Mouse (Mus musculus) hindbrain, embryonic 12.5 days (tissue): Measurements from ENCODE around the gene Rgs3. TPM values are rescaled to one million over a fixed set of nuclear protein-coding genes. Genes with fewer than 3 reads are reported as not detected.

Experiments
- ATAC-seq: fragments of 200-750 bp; cut with Nextera tagmentation; 2 replicates; pipeline ENCODE4 v1.8.0; 2017; ENCODE audit warnings: moderate TSS enrichment; ENCODE audit not compliant: low FRiP score
- H3K27ac ChIP-seq: fragments of 300-500 bp; sonication (generic); 2 replicates; pipeline ENCODE4 v1.5.1; 2016; ENCODE audit warnings: mild to moderate bottlenecking
- H3K27me3 ChIP-seq: fragments of 300-500 bp; sonication (generic); 2 replicates; pipeline ENCODE4 v1.6.1; 2016; ENCODE audit warnings: mild to moderate bottlenecking
- H3K36me3 ChIP-seq: fragments of 300-500 bp; sonication (generic); 2 replicates; pipeline ENCODE4 v1.6.1; 2016; ENCODE audit warnings: mild to moderate bottlenecking
- H3K4me1 ChIP-seq: fragments of 300-500 bp; sonication (generic); 2 replicates; pipeline ENCODE4 v1.6.1; 2016
- H3K4me2 ChIP-seq: fragments of 300-500 bp; sonication (generic); replicated peaks from 2 replicates; pipeline ENCODE4 v1.6.1; 2016; ENCODE audit warnings: mild to moderate bottlenecking
- H3K4me3 ChIP-seq: fragments of 300-500 bp; sonication (generic); 2 replicates; pipeline ENCODE4 v1.5.1; 2016; ENCODE audit warnings: mild to moderate bottlenecking
- H3K9ac ChIP-seq: fragments of 300-500 bp; sonication (generic); 2 replicates; pipeline ENCODE4 v1.6.1; 2016; ENCODE audit warnings: mild to moderate bottlenecking, moderate library complexity
- H3K9me3 ChIP-seq: fragments of 300-500 bp; sonication (generic); replicated peaks from 2 replicates; pipeline ENCODE4 v1.6.1; 2016; ENCODE audit warnings: mild to moderate bottlenecking
- WGBS: fragments of 180-500 bp; shearing (Covaris S2); methylation state at CpG from one replicate; pipeline ENCODE4 v1.1.7; 2016; 5-methylcytosine and 5-hydroxymethylcytosine counted together
- polyA plus RNA-seq: library from polyadenylated mRNA; unstranded; fragments of >200 nt; fragmentation: Nextera tagmentation; extraction: Ambion mirVana; gene quantifications from 2 replicates; pipeline ENCODE4 v1.2.1, GENCODE M21; 2016

Rgs3 gene
- polyA plus RNA-seq, 1 experiment from 2014 or later = 71.6 TPM

- H3K9me3 ChIP-seq = no peaks in the 10 kb centered on the region
- 89% methylated on average over 4 of the region's 4 CpGs for WGBS
- no peaks in the 10 kb centered on the region for H3K27me3 ChIP-seq
- ATAC-seq = no peak
- no peak overlapping the region for H3K27ac ChIP-seq
- no peak overlapping the region for H3K4me3 ChIP-seq
- H3K4me1 ChIP-seq = peaks cover 14% of the 10 kb centered on the region
- H3K9ac ChIP-seq = no peak overlapping the region
- no peaks in the 10 kb centered on the region for H3K36me3 ChIP-seq
- H3K4me2 ChIP-seq = no peak overlapping the region
These were observed 169.5 kb downstream of the Rgs3 start for GRCm38 (mm10) chr4:62729191-62729590.

DNA sequence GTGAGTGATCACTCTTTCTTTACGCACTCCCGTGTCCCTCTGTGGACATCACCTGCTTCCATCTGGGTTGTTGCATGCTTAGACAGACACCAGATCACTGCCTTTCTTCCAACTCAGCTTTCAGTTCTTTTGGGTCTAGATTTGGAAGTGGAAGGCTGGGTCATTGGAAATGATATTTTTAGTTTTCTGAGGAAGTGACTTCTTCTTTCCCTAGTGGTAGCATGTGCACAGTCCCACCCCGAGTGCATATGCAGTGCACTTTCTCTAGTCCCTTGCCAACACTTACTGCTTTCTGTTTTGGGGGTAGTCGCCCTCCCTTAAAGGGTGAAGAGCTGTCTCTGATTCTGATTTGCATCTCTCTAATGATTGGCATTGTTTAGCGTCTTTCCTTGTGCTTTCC is 170.3 kb downstream of the Rgs3 start:
- H3K4me1 ChIP-seq = peaks cover 14% of the 10 kb centered on the region
- WGBS = 82% methylated on average over 5 of the region's 5 CpGs
- no peak for ATAC-seq

DNA sequence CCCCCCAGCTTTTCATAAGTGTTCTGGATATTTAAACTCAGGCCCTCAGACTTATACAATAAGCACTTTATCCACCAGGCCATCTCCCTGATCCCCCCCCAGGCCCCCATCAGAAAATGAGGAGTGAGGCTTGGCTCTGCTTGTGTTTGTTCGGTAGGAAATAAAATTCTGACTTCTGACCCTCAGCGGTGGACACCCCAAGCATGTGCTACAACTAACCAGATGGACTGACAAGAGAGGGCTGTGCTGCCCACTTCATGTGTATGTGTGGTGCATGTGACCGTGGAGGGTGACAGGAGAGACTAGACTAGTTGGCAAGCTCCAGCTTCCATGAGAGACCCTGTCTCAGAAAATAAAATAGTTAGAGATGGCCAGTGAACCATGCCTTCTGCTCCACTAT is 171.2 kb downstream of the Rgs3 start:
- H3K9me3 ChIP-seq = no peaks in the 10 kb centered on the region
- WGBS = 88% methylated on average over 3 of the region's 3 CpGs
- no peak for ATAC-seq
- H3K27ac ChIP-seq = no peak overlapping the region
- peaks cover 21% of the 10 kb centered on the region for H3K4me1 ChIP-seq
- H3K36me3 ChIP-seq = no peaks in the 10 kb centered on the region
- no peak overlapping the region for H3K4me2 ChIP-seq
- no peaks in the 10 kb centered on the region for H3K27me3 ChIP-seq
- no peak overlapping the region for H3K4me3 ChIP-seq
- H3K9ac ChIP-seq = no peak overlapping the region

More for the DNA sequence above, 170.3 kb downstream of the Rgs3 start:
- no peak overlapping the region for H3K4me2 ChIP-seq
- no peak overlapping the region for H3K9ac ChIP-seq
- H3K36me3 ChIP-seq = no peaks in the 10 kb centered on the region
- no peaks in the 10 kb centered on the region for H3K9me3 ChIP-seq
- H3K27ac ChIP-seq = no peak overlapping the region
- no peak overlapping the region for H3K4me3 ChIP-seq
- no peaks in the 10 kb centered on the region for H3K27me3 ChIP-seq

GRCm38 (mm10) chr4:62731531-62732063 is 171.9 kb downstream of the Rgs3 start:
- no peak overlapping the region for H3K27ac ChIP-seq
- H3K4me2 ChIP-seq = no peak overlapping the region
- peaks cover 28% of the 10 kb centered on the region for H3K4me1 ChIP-seq
- H3K4me3 ChIP-seq = no peak overlapping the region
- no peaks in the 10 kb centered on the region for H3K9me3 ChIP-seq
- H3K36me3 ChIP-seq = no peaks in the 10 kb centered on the region
- no peaks in the 10 kb centered on the region for H3K27me3 ChIP-seq
- 85% methylated on average over 6 of the region's 6 CpGs for WGBS
- ATAC-seq = no peak
- no peak overlapping the region for H3K9ac ChIP-seq

GRCm38 (mm10) chr4:62732096-62732495 is 172.4 kb downstream of the Rgs3 start:
- H3K9me3 ChIP-seq = no peaks in the 10 kb centered on the region
- no peaks in the 10 kb centered on the region for H3K27me3 ChIP-seq
- ATAC-seq = no peak
- H3K27ac ChIP-seq = no peak overlapping the region
- H3K36me3 ChIP-seq = no peaks in the 10 kb centered on the region
- H3K4me1 ChIP-seq = peaks cover 29% of the 10 kb centered on the region
- WGBS = 68% methylated on average over 7 of the region's 7 CpGs
- H3K4me2 ChIP-seq = no peak overlapping the region
- H3K4me3 ChIP-seq = no peak overlapping the region
- no peak overlapping the region for H3K9ac ChIP-seq

DNA sequence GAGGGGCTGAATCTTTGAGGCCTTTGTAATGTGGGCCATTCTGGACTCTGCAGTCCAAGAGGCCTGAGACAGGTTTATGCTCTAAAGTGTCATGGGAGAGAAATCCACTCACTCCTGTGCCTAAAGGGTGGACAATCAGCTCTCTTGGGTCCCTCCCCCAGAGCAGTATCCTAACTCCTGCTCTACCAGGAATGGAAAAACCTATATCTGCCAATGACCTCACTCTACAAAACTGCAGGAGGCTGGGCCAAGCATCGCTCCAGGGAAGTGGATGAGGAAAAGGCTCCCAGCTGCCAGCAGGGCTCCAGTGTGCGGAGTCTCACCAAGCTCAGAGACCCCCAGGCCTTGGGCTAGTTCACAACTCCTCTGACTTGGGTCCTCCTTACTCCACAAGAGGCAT is 173.2 kb downstream of the Rgs3 start:
- Histone ChIP-seq H3K27me3 (no peaks in the 10 kb centered on the region), H3K9ac (no peak overlapping the region), H3K4me3 (no peak overlapping the region), H3K36me3 (no peaks in the 10 kb centered on the region), H3K27ac (no peak overlapping the region), H3K4me2 (no peak overlapping the region), H3K4me1 (peaks cover 27% of the 10 kb centered on the region), H3K9me3 (no peaks in the 10 kb centered on the region)
- no peak for ATAC-seq
- WGBS = 53% methylated on average over 2 of the region's 2 CpGs

GRCm38 (mm10) chr4:62733938-62734337 is 174.3 kb downstream of the Rgs3 start:
- H3K9me3 ChIP-seq = no peaks in the 10 kb centered on the region
- no peak for ATAC-seq
- H3K9ac ChIP-seq = no peak overlapping the region
- no peak overlapping the region for H3K4me2 ChIP-seq
- no peak overlapping the region for H3K27ac ChIP-seq
- H3K4me1 ChIP-seq = peaks cover 28% of the 10 kb centered on the region
- 70% methylated on average over 3 of the region's 4 CpGs for WGBS
- no peaks in the 10 kb centered on the region for H3K36me3 ChIP-seq
- H3K27me3 ChIP-seq = no peaks in the 10 kb centered on the region
- no peak overlapping the region for H3K4me3 ChIP-seq

DNA sequence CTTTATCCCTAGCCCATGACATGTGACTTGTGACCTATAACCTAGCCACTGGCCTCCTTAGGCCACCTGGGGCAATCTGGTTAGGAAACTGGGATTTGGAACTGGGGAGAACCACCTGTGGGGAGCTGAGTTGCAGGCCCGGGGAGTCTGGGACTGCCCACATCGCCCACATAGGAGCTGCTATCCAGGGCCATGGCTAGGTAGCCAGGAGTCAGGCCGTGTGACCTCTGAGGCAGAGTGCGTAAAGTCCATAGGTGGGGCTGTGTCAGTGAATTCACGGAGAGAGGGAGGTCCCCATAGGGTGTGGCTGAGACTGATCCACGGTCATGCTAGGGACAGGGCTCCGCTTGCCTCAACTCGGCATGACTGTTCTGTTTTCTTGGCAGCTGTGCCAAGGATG is 175.6 kb downstream of the Rgs3 start:
- H3K4me3 ChIP-seq = no peak overlapping the region
- H3K27me3 ChIP-seq = no peaks in the 10 kb centered on the region
- H3K27ac ChIP-seq = no peak overlapping the region
- 69% methylated on average over 8 of the region's 8 CpGs for WGBS
- H3K36me3 ChIP-seq = no peaks in the 10 kb centered on the region
- ATAC-seq = no peak
- H3K4me1 ChIP-seq = peaks cover 30% of the 10 kb centered on the region
- H3K4me2 ChIP-seq = no peak overlapping the region
- H3K9me3 ChIP-seq = no peaks in the 10 kb centered on the region
- no peak overlapping the region for H3K9ac ChIP-seq

DNA sequence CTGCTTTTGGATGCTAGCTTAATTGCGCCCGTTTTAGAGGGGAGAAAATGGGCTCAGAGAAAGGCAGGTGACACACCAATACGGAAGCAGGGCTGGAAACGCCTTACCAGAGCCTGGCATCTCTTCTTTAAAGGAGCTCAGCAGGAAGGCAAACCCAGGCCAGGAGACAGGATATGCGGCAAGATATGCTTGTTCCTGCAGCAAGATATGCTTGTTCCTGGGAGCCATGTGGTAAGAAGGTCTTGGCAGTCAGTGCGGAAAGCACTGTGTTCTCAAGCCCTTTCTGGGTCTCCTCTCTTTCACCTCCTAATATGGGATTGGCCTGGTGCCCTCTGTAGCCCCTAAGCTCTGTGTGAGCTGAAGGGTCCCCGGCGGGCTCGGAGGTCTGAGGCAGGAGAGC is 176.2 kb downstream of the Rgs3 start:
- 74% methylated on average over 9 of the region's 9 CpGs for whole genome bisulfite sequencing
- Histone ChIP-seq H3K4me3 (no peak overlapping the region), H3K27ac (no peak overlapping the region), H3K9me3 (no peaks in the 10 kb centered on the region), H3K4me2 (no peak overlapping the region), H3K4me1 (peaks cover 30% of the 10 kb centered on the region), H3K27me3 (no peaks in the 10 kb centered on the region), H3K36me3 (no peaks in the 10 kb centered on the region), H3K9ac (no peak overlapping the region)
- ATAC-seq = no peak

- Histone ChIP-seq H3K27ac (no peak overlapping the region), H3K36me3 (no peaks in the 10 kb centered on the region), H3K4me3 (no peak overlapping the region), H3K4me2 (no peak overlapping the region), H3K27me3 (no peaks in the 10 kb centered on the region), H3K9ac (no peak overlapping the region), H3K9me3 (no peaks in the 10 kb centered on the region), H3K4me1 (peaks cover 32% of the 10 kb centered on the region)
- ATAC-seq = no peak
- 68% methylated on average over 7 of the region's 7 CpGs for WGBS
These were observed 176.8 kb downstream of the Rgs3 start for GRCm38 (mm10) chr4:62736421-62736820.

- no peaks in the 10 kb centered on the region for H3K27me3 ChIP-seq
- ATAC-seq = no peak
- WGBS = 89% methylated on average over 3 of the region's 3 CpGs
- no peak overlapping the region for H3K9ac ChIP-seq
- no peaks in the 10 kb centered on the region for H3K36me3 ChIP-seq
- no peak overlapping the region for H3K4me2 ChIP-seq
- H3K4me3 ChIP-seq = no peak overlapping the region
- H3K9me3 ChIP-seq = no peaks in the 10 kb centered on the region
- H3K4me1 ChIP-seq = peaks cover 36% of the 10 kb centered on the region
- no peak overlapping the region for H3K27ac ChIP-seq
These were observed 177.3 kb downstream of the Rgs3 start for GRCm38 (mm10) chr4:62736904-62737303.

DNA sequence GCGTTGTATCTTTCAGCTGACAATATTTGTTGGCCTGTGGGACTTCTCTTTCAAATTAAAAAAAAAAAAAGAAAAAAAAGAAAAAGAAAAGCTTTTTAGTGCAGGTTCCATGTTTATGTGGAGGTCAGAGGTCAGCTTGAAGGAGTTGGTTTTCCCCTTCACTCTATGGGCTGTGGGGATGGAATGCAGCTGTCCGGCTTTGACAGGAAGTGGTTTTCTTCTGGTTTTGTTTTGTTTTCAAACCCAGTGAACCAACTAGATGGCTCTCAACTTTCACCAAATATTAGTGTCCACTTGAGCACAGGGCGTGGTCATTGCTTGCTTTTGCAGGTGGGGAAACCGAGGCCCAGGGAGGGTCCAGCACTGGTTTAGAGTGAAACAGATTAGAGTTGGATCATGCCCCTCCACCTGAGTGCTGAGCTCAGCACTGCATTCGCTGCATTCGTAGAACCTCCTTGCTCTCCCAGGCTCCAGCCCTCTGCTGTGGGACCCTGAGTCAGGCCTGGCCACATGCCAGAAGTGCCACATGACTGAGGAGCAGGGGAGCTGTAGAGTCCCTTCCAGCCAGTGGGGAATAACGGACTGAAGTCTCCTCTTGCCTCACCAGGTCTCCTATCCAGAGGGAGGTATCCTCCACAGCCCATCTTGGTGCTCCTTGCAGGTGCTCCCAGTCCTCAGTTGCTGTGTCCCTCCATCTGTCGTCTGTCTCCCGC is 178.5 kb downstream of the Rgs3 start:
- Histone ChIP-seq H3K36me3 (no peaks in the 10 kb centered on the region), H3K27ac (peak overlapping the region; percentile 40; the same call in 1 of the 2 replicates), H3K9ac (no peak overlapping the region), H3K27me3 (no peaks in the 10 kb centered on the region), H3K9me3 (no peaks in the 10 kb centered on the region), H3K4me2 (no peak overlapping the region), H3K4me1 (peaks cover 33% of the 10 kb centered on the region), H3K4me3 (no peak overlapping the region)
- WGBS = 71% methylated on average over 9 of the region's 9 CpGs
- ATAC-seq = no peak

DNA sequence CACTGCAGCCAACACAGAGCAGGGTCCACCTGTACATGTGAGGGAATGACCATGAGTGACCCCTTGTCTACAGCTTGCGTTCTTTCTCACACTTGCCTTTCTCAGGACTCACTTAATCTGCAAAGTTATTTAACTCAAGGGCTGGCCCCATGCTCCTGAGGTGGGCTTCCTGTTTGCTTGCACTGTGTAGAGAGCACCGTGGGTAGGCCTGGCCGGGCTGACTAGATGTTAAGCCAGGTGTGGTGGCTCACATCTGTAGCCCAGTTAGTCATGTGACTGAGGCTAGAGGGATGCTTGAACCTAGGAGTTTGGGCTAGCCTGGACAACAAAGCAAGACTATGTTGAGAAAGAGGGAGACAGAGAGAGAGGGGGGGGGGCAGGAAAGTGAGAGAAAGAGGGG is 179.3 kb downstream of the Rgs3 start:
- Histone ChIP-seq H3K36me3 (no peaks in the 10 kb centered on the region), H3K4me3 (no peak overlapping the region), H3K9ac (no peak overlapping the region), H3K27me3 (no peaks in the 10 kb centered on the region), H3K4me2 (no peak overlapping the region), H3K27ac (no peak overlapping the region), H3K4me1 (peaks cover 31% of the 10 kb centered on the region), H3K9me3 (no peaks in the 10 kb centered on the region)
- no peak for ATAC-seq
- WGBS = 74% methylated on average over 3 of the region's 3 CpGs
